Mouse (Mus musculus): ENCODE data around the gene Ros1.

Gene Ros1

DNA sequence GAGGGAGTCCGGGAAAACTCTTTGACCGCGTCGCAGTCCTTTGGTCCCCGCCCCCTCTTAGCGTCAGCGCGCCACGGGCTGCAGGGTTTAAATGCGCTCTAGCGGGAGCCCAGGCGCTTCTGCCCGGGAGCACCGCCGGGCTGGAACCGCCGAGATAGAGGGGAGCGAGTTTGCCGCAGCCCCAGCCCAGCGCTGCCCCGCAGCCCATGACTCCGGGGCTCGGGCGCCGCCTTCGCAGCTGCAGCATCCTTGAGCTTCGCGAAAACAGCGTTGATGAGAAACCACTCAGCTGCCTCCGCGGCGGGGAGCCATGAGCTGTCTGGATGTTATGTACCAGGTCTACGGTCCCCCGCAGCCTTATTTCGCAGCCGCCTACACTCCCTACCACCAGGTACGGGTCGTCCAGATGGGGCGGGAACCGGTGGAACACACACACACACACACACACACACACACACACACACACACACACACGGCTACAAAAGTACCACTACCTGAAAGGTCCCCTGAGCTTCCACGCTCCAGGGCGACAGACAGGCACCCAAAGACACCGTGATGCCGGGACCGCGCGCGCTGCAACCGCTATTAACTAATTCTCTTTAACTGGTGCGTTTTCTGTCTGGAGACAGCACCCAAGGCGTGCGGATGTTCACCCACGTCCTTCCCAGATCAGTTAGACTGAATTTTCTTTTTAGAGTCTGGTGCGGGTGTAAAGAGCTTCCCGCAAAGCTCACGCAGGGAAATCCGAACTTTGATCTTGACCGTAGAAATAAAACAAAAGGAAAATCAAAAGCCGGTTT is 172.4 kb downstream of the Ros1 start, which contains the start of gene Vgll2:
TSS of gene Vgll2 (plus strand) at position 90 of the 800 bp plus-strand sequence.
- DNase-seq (ENCODE audit: low spot score) = no peak

DNA sequence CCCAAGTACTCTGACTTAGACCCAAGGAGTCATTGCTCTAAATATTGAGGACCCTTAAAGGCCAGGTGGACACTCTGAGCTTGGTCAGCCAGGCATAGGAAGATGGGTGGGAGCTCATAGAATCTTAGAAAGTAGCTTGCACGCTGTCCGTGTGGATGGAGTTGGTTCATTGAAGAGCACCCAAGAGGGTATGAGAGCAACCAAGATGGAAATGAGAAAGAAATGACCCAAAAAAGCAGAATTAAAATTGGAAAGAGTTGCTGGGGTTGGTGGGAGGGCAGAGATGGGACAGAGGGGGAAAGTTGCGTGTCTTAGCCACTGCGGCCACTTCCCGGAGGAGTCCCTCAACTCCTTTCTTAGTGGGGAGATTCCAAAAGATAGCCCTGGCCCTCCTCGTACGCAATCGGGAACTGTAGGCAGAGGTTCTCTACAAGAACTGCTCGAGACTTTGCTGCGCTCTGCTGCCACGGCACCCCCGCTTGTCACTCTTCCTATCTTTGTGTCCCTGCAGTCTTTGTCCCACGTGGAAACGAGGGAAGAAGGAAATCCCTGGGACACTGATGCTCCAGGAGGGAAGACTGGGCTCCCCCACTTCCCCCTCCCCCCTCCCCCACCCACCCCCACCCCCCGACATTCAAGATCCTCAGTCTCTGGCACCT is 173.2 kb downstream of the Ros1 start:
- no peak for DNase-seq (ENCODE audit: low spot score)

DNA sequence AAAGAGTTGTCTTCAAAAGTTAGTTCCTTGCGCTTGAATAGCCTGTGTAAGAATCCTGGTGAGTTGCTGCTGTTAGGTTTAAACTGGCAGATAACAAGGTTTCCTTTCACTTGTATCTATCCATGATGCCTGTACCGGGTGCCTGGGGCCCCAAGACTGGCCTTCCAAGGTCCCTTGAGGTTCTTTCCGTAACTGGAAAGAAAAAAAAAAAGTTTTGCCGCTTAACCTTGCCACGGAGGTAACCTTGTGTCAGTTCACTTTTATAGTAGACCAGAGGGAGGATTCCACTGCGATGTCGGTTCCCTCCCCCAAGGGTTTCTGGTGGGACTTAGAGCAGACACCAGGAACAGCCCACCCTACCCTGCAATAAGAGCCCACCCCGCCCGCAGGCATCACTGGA is 173.8 kb downstream of the Ros1 start:
- DNase-seq (ENCODE audit: low spot score) = no peak

DNA sequence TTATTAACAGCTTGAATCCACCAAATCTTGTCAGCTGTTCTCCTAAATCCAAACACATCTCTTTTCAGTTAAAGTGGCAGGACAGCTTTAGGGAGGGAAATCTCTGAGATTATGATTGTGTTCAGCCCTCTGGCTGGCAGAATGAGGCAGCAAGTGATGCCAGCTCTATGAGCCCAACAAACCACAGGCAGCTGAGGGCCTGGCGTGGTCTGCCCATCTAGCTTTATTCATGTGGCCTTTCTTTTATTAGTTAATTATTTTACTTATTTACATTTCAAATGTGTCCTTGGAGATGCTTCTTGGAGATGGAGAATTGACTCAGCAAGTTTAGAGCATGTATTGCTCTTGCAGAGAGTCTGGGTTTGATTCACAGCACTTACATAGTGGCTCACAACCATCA is 176.6 kb downstream of the Ros1 start:
- DNase-seq (ENCODE audit: low spot score) = no peak
